Mouse (Mus musculus) ovary, postnatal 36 days (tissue): Measurements from ENCODE around the gene Ptger1.
A peak's percentile ranks its signal among the peaks of the same experiment; 100 is the strongest.

Source experiments
- DNase-seq: peaks from one replicate; pipeline ENCODE4 v3.0.0; 2022; ENCODE audit warnings: low spot score, mixed read lengths

The Ptger1 gene

DNA sequence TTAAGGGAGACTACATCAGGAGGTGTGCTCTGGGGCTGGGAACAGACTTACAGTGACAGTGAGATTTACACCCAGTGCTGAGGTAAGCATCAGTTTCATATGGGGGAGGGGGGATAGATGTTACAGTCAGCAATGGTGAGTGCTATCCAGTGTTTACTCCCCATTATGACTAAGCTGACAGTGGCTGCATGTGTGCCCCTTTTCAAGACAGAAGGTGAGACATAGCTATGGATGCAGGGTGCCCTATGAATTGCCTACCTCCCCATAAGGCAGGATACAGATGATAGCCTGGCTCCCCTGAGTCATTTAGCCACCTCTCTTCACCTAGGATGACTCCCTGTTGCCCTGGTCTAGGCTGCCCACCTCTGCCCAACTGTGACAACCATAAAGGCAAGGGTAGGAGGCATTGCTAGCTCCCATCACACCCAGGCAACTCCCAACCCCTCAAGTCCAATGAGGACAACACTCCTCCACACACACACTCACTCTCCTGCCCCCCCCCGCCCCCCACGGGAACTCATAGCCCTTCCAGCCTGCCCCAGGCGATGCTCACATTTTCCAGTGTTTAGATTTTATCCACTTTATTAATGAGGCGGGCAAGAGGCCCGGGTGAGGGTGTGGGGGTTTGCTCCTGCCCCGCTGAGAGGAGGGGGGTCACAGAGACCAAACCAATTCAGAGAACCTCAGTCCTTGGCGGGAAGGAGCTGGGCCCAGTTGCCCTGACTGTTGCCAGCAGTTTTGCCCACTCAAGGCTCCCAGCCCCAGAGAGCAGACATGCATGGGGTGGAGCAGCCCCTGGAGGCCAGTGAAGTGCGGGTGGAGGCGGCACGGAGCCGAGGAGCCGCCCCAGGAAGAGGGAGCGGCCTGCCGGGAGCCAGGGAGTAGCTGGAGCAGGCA lies at the start of gene Ptger1:
TSS of gene Ptger1 (plus strand) at position 710 of the 897 bp plus-strand sequence.
- DNase-seq = peak; percentile 63

DNA sequence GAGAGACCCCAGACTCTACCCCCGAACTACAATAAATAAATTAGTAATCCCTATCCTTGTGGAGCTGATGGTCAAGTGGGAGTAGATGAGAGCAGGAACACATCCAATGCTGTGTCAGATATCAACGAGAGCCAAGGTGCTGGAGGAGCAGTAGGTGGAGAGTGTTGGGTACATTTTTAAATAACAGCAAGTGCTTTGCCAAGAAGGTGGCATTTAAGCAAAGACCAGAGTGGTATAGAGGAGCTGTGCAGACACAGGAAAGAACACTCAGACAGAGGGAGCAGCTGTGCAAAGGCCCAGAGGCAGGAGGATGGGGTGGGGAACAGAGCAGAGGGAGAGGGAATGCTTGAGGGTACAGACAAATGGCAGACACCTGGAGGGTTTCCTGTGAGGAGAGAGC lies 49.4 kb upstream of the Ptger1 start:
- no peak for DNase-seq

DNA sequence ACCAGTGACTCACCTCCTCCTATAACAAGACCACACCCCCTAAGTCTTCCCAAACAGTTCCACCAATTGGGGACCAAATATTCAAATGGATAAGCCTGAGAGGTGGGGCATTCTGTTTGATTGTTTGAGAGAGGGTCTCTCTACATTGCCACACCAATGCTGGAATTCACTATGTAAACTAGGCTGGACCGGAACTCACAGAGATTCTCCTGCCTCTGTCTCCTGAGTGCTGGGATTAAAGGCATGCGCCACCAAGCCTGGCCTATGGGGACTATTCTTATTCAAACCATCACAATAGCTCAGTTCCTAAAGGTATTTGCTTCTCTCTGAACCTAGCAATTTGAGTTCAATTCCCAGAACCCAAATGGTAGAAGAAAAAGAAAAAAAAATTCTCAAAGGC lies 47.9 kb upstream of the Ptger1 start:
- no peak for DNase-seq

DNA sequence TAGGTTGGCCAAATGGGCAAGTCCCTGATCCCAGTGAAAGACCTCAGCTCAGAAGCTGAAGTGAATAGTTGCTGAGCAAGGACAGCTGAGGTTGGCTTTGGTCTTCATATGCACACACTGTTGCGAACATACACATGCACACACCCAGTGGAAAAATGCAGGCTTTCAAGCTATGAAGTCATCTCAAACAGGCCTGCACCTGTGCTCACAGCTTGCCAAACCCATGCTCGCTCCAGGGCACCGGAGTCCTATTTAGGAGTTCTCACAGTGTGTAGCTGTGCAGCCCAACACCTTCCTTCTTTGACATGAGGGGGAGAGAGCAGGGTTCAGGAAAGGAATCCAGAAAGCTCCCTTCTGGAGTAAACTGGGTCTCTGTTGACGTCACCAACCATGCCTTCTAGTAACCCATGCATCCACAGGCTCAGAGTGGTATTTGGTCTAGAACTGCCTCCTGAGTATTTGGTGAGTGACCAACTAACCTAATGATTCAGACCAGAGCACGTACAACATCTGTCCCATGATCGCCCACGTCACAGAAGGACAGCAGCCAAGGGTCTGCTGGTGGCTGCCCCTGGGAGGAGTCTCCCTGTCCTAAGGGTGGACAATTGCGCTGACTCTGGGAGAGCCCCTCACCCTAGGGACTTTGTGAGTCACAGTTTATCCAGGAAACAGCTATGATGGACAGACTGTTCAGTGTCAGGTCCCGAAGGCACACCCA lies 46.8 kb upstream of the Ptger1 start:
- no peak for DNase-seq

DNA sequence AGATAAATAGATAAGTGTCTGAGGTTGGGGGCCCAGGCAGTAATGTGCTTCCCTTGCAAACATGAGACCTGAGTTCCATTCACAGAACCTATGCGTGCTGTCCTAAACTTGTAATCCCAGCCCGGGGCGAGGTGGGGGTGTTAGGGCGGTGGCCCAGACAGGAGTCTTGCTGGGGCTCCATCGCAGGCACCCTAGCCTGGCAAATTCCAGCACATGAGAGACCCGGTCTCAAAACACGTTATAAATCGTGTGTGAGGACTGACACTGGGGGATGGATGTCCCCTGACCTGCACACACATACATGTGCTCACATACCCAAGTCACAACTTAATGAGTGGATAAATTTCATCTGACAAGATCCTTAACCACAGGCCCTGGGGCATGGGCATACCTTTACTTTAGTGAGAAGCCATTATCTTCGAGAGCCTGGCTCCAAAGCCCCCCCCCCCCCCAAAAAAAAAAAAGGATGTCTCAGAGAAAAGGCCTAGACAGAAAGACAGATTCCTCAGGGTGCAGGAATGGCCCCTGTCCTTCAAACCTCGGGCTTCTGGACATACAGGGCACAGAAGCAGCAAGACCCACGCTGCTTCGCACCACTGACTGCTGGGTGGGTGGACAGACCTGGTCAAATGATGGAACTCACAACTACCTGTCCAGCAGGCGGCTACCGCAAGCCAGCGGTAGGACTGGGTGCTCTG lies 44.6 kb upstream of the Ptger1 start:
- no peak for DNase-seq

DNA sequence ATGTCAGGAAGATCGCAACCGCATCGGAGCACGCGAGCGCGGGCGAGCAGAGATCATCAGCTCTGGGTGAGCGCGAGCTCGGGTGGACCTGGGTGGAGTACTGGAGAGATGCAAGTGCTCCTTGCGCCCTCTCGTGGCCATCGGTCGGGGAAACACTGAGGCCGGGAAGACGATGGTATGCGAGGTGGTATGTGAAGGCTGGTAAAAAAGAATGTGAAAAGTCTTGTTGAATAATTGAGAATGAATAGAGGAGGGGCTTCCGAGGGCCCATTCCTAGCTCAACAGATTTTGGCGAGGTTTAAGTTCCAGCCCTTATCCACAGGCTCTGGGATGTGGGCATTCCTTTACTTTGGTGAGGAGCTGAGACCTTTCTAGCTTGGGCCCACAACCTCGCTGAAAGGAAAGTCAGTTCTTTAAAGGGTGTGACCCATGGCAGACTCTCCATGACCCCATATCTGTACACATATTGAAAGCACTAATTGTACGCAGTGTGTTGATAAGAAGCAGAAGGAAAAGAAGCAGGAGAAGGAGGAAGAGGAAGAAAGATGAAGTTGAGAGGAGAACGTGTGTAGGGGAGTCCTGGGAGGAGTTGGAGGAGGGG lies 44.0 kb upstream of the Ptger1 start:
- peak; percentile 81 for DNase-seq

DNA sequence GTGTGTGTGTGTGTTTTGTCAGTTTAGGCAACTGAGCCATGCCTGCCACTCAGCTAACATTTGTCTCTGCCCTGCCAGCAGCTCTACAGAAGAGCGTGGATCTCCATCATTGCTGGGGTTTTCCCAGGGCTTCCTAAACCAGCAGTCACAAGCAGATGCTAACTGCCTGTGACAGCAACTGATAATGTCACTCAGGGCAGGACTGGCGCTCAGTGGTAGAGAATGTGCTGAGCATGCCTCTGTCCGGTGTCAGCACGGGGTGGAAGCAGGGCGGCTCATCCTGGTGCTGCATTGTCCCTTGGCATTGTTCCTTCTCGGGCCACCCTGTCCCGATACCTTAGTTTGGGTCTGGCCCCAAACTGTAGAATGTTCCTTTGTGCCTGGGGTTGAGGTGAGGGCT lies 42.9 kb upstream of the Ptger1 start:
- DNase-seq = no peak

DNA sequence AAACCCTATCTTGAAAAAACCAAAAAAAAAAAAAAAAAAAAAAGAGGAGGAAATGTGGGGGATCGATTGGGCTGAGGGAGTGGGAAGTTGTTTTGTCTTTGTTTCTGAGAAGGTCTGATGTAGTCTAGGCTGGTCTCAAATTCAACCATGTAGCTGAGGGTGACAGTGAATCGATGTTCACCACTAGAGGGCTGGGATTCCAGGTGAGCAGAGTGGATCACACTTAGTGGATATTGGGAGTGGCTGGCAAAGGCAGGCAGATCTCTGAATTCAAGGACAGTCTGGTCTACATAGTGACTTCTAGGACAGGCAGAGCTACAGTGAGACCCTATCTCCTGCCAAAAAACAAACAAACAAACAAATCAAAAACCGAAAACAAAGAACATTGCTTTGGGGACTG lies 41.7 kb upstream of the Ptger1 start:
- DNase-seq = no peak

DNA sequence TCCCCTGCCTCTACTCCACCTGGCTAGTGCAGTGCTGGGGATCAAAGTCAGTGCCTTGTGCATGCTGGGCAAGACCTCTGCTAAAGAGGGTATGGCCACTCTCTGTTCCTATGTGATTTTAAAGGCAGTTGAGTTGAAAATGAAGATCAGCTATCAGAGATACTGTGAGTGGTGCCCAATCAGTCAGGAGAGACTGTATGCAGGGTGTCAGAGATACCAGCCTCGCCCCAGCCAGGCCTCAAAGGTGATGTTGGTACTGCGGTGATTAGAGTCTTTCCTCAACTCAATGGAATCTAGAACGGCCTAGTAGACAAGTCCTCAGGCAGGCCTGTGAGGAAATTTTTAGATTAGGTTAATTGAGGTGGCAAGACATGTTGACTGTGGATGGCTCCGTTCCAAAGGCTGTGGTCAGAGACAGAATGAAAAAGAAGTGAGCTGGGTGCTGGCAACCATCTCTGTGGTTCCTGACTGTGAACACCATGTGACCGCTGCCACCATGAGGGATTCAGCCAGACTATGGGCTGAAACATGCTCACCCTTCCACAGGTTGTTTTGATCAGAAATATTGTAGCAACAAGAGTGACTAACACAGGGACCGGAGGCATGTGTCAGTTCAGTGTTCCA lies 40.7 kb upstream of the Ptger1 start:
- DNase-seq = no peak

DNA sequence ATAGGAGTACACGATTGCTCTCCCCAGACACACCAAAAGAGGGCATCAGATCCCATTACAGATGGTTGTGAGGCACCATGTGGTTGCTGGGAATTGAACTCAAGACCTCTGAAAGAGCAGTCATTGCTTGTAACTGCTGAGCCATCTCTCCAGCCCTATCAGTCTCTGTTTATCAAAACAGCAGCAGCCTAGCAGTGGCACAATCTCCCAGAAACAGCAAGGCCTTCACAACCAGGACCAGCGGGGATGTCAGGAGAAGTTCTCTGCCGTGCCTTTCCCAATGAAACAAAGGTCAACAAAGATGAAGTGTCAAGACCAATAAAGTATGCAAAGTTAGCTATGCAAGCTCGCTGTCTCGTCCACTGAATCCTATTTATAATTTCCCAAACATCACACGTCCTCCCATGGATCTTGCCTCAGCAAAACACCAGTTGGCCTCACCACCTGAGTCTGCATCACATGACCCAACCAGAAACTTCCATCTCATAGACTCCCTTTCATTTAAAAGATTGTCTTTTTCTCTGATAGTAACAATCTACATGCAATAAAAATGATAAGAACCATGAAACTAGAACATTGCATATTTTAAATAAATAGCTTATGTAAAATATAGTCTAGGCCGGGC lies 34.3 kb upstream of the Ptger1 start:
- no peak for DNase-seq

DNA sequence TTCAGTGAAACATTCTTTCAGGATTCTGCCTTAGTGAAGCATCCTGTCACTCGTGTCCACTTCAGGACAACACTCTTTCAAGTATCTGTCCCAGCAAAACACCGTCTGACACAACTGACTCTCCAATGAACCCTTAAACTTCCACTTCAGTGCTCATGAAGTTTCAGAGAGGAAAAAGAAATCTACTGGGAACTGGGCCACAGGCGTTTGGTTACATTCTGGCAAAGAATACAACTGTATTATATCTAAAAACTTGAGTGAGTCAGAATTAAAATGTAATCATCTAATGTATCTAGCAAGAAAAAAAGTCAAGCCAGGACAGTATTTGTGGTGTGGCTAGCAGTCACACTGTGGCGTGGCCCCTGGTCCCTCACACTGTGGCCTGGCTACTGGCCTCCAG lies 27.6 kb upstream of the Ptger1 start:
- DNase-seq = no peak

DNA sequence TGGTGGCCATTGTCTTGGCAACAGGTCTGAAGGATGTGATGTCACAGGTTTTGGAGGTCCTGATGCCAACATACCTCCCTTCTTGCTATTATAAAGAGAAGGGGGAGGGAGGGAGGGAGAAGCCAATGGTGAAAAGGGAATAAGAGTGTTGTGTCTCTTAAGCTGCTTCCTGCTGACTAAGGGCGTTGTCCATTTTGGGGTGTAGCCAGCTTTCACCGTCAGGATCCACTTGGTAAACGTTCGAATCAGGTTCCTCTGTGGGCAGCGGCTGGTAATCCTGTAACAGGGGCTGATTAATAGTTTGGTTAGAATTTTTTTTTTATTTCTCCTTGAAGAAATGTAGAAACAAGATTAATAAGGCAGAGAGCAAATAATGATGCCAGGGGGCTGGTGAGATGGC lies 26.8 kb upstream of the Ptger1 start:
- DNase-seq = no peak

DNA sequence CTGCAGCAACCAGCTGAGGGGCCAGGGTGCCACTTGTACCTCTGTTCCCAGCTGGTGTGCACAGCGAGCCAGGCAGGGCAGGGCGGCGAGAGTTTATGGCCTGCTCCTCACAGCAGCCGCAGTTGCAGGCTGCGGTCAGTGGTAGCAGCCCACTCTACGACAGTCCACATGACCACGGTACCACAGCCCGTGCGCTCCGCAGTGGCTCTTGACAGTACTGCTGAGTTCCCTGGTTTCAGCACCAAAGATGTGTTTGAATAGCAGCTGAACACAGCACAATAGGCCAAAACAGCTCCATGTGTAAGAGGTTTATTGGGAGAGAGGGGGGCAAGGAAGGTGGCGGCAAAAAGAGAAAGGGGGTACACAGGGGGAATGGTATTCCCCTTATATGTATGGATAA lies 19.0 kb upstream of the Ptger1 start:
- no peak for DNase-seq

DNA sequence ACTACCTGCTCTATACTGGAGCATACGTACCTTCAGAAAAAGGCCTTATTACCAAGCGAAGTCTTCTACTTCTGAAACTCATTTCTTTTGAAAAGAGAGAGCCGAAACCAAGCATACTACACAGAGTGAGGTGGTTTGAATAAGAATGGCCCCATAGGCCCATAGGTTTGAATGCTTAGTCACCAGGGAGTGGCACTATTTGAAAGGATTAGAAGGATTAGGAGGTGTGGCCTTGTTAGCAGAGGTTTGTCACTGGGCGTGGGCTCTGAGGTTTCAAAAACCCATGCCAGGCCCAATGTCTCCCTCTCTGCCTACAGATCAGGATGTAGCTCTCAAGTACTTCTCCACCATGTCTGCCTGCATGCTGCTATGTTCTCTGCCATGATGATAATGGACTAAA lies 18.4 kb upstream of the Ptger1 start:
- no peak for DNase-seq

DNA sequence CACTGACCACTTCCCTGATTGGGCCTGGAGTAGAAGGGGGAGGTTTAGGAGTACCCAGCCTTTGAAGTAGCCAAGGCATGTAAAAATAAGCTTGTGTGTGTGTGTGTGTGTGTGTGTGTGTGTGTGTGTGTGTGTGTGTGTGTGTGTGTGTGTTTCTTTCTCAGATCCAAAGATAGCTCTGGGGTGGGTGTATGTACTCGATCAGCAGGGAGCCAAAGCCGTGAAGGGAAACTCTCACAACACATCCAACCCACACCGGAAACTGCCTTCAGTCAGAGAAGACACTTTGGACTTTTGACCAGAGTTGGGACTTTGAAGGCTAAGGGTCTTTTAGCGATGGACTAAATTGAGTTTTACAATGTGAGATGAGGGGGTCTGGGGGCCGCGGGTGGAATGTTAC lies 16.8 kb upstream of the Ptger1 start:
- DNase-seq = no peak

DNA sequence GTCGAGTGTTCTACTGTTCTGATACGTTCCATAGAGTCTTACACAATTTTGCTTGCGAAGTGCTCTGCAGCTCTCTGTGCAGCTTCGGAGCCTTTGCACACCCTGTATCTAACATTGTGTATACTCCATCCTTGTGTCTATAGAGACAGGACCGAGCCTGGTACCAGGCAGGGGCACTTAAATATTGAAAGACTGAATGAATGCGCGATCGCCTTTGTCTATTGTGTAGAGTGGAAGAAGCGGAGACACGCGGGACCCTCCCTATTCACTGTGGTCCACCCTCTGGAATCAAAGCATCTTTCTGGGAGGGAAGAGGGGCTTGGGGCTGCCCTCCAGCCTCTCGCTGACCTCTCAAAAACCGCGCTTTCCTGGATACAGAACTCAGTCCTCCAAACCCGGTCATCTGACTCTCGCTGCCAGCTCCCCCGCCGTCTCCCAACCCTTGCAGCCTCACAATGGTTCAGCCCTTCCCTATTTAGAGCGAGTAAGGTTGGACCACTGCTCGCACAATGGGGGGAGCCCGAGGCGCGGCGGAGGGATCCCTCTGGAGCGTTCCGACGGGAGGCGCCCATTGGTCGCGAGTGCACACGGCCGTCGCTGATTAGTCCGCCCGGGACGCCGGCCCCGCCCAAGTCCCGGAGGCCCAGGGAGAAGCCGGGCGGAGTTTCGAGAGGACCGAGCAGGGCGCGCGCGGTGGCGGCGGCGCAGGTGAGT lies 14.3 kb upstream of the Ptger1 start, which contains the start of gene Gipc1:
TSS of gene Gipc1 (plus strand) at position 648 of the 714 bp plus-strand sequence.
- DNase-seq = peak; percentile 96

DNA sequence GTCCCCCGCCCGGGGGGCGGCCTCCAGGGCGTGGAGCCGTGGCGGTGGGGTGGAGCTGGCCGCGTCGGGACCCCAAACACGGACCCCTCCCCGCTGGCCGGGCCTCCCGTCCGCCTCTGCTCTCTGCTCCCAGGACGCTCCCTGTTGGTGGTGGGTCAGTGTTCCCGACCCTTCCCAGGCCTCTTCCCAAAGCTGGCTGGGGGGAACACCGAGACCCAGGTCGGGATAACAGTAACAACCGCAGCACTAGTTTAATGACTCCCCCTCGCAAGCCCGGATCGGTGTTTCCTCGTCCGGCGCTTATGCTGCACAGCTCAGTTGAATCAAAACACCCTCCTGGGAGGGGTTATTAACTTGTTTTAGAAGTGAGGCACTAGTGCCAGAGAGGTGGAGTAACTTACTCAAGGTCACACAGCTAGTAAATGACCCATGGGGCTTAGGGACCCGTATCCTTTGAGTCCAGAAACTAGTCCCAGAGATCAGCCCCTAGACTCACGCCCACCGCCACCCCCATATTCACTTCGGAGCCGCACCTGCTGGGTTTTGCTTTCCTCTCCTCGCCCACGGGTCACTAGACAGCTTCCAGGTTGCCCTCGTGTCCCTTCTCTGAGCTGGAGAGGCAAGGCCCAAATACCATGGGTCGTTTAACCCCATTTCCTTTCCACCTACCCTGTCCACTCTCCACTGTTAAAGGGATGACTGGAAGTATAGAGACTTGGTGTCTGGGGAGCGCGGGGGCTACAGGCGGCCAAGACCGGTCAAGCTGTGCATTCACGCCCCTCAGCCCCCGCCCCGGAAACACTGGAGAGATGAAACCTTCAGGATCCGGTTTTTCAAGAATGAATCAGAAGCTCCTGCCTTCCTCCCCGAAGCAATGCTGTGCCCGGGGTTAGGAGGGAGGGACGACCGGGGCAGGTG lies 13.5 kb upstream of the Ptger1 start:
- DNase-seq = peak; percentile 29

DNA sequence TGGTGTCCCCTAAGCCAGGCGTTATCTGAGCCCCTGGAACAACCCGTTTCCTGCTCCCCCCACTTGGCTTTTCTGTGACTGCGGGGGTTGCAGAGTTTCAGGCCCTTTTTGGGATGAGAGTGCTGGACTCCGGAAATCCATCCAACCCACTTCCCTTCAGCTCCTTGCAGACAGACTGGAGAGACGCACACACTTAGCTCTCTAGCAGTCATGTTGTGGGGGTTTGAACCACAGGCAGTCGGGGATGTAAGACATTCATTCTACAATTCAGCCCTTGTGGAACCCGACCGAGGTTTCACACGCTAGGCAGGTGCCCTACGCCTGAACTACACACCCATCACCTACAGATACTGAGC lies 12.8 kb upstream of the Ptger1 start:
- DNase-seq = no peak

DNA sequence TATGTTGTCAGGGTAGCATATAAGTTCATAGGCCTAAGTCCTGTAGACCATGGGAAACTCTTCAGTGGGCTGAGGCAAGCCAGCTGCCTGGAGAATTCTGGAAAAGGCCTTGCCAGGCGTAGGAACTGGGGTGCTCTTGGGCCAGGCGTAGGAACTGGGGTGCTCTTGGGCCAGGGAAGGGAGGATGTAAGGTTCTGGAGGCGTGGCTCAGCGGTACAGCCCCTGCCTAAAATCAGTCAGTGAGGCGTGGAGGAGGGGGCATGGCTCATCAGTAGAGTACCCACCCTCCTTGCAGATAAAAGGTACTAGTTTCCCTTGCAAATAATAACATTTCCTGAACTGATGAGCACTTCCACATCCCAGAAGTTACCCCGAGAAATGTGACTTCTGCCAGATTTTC lies 11.8 kb upstream of the Ptger1 start:
- DNase-seq = no peak

DNA sequence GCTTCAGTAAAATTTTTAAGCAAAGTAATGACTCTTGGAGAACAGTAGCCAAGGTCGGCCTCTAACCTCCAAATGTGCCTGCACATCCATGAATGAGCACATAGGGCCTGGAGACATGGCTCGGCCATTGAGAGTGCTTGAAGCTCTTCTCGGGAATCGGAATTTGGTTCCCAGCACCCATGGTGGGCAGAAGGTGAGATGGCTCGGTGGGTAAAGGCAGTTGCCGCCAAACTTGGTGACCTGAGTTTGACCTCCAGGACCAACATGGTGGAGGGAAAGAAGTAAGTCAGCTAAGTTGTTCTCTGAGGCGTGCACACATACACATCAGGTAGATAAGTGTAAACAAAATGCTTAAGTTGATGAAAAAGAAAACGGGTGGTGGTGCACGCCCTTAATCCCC lies 10.4 kb upstream of the Ptger1 start:
- DNase-seq = no peak
